Mouse (Mus musculus): ENCODE measurements around the gene Dusp21. TPM values are rescaled to one million over a fixed set of nuclear protein-coding genes. Genes with fewer than 3 reads are reported as not detected.
A peak's percentile ranks its signal among the peaks of the same experiment; 100 is the strongest.

The Dusp21 gene
- polyA plus RNA-seq (2015; fragmentation: Nextera tagmentation; extraction: Ambion mirVana): not detected in 2 replicates

- Histone ChIP-seq H3K27ac (ENCODE audit: low read length) (no peak within 1 kb of the TSS), H3K9me3 (ENCODE audit: low read length) (no peaks in the 10 kb centered on the region), H3K4me1 (ENCODE audit: insufficient read depth, low read length) (no peaks in the 10 kb centered on the region), H3K36me3 (ENCODE audit: insufficient read depth, low read length) (no peaks in the 10 kb centered on the region), H3K27me3 (ENCODE audit: insufficient read depth, low read length) (no peaks in the 10 kb centered on the region), H3K9ac (replicated peaks; ENCODE audit: low read length) (no peak within 1 kb of the TSS), H3K4me2 (replicated peaks; ENCODE audit: low read depth, low read length) (no peak within 1 kb of the TSS), H3K4me3 (ENCODE audit: low read length) (no peak within 1 kb of the TSS)
- 100% methylated on average over 1 of the region's 1 CpGs for WGBS
- no peak for ATAC-seq (ENCODE audit: low FRiP score, low TSS enrichment)
Measured at GRCm38 (mm10) chrX:18145557-18145956, at the start of gene Dusp21. Gene Dusp21, plus strand, starts transcription at chrX:18145857.

GRCm38 (mm10) chrX:18160734-18161442, 15.2 kb downstream of the Dusp21 start:
- Histone ChIP-seq H3K36me3 (ENCODE audit: insufficient read depth, low read length) (no peaks in the 10 kb centered on the region), H3K4me2 (replicated peaks; ENCODE audit: low read depth, low read length) (peak overlapping the region; percentile 68), H3K9ac (replicated peaks; ENCODE audit: low read length) (no peak overlapping the region), H3K4me1 (ENCODE audit: insufficient read depth, low read length) (no peaks in the 10 kb centered on the region), H3K9me3 (ENCODE audit: low read length) (no peaks in the 10 kb centered on the region), H3K4me3 (ENCODE audit: low read length) (no peak overlapping the region; the same call in 1 of the 2 replicates), H3K27me3 (ENCODE audit: insufficient read depth, low read length) (no peaks in the 10 kb centered on the region), H3K27ac (ENCODE audit: low read length) (no peak overlapping the region)
- no peak for ATAC-seq (ENCODE audit: low FRiP score, low TSS enrichment)
- WGBS: 64% methylated on average over 4 of the region's 4 CpGs

- H3K4me1 ChIP-seq (ENCODE audit: insufficient read depth, low read length): no peaks in the 10 kb centered on the region
- H3K9ac ChIP-seq (replicated peaks; ENCODE audit: low read length): peak overlapping the region; percentile 78
- no peaks in the 10 kb centered on the region for H3K36me3 ChIP-seq (ENCODE audit: insufficient read depth, low read length)
- H3K9me3 ChIP-seq (ENCODE audit: low read length): no peaks in the 10 kb centered on the region
- no peaks in the 10 kb centered on the region for H3K27me3 ChIP-seq (ENCODE audit: insufficient read depth, low read length)
- peak; percentile 81 for ATAC-seq (ENCODE audit: low FRiP score, low TSS enrichment)
- peak overlapping the region; percentile 87 for H3K27ac ChIP-seq (ENCODE audit: low read length)
- under 1% methylated on average over 28 of the region's 28 CpGs for WGBS
- H3K4me2 ChIP-seq (replicated peaks; ENCODE audit: low read depth, low read length): peak overlapping the region; percentile 68
- peak overlapping the region; percentile 60 for H3K4me3 ChIP-seq (ENCODE audit: low read length)
Measured at GRCm38 (mm10) chrX:18161796-18162191, 16.1 kb downstream of the Dusp21 start.

DNA sequence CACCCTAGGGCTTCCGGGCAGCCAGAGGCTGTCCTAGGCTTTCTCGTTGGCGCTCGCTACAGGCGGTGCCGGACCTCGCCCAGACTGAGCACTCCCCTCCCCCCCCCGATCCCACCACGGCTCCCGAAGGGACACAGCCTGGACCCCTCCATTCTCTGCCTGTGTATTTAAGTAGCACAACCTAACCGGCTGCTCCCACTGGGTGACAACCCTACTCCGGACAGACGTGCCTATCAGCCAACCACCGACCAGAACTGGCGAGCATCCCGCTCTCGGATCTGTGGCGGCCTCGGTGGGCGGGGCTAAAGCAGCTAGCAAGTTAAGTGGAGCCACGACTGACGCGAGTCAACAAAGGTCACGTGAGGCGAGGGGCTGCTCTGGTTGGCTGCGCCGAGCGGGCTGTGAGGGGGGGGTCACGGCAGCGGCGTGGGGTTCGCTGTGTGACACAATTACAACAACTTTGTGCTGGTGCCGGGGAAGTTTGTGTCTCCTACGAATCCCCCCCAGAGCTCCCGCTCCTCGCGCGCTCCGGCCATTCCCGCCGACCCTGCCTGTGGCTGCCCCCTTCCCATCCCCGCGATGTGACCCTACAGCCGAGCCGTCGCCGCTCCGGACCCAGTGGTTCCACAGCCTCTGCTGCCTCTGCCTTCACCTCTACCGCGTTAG, 16.7 kb downstream of the Dusp21 start, which contains the start of gene Kdm6a:
Kdm6a (plus strand) TSS at position 384 of the 666 bp plus-strand sequence.
- H3K4me2 ChIP-seq (replicated peaks; ENCODE audit: low read depth, low read length): peak within 1 kb of the TSS; percentile 68
- H3K27me3 ChIP-seq (ENCODE audit: insufficient read depth, low read length): no peaks in the 10 kb centered on the region
- H3K4me3 ChIP-seq (ENCODE audit: low read length): peak within 1 kb of the TSS; percentile 84
- H3K4me1 ChIP-seq (ENCODE audit: insufficient read depth, low read length): no peaks in the 10 kb centered on the region
- H3K9me3 ChIP-seq (ENCODE audit: low read length): no peaks in the 10 kb centered on the region
- under 1% methylated on average over 46 of the region's 50 CpGs for WGBS
- peak; percentile 100 for ATAC-seq (ENCODE audit: low FRiP score, low TSS enrichment)
- H3K9ac ChIP-seq (replicated peaks; ENCODE audit: low read length): peak within 1 kb of the TSS; percentile 96
- no peaks in the 10 kb centered on the region for H3K36me3 ChIP-seq (ENCODE audit: insufficient read depth, low read length)
- H3K27ac ChIP-seq (ENCODE audit: low read length): peak within 1 kb of the TSS; percentile 98

DNA sequence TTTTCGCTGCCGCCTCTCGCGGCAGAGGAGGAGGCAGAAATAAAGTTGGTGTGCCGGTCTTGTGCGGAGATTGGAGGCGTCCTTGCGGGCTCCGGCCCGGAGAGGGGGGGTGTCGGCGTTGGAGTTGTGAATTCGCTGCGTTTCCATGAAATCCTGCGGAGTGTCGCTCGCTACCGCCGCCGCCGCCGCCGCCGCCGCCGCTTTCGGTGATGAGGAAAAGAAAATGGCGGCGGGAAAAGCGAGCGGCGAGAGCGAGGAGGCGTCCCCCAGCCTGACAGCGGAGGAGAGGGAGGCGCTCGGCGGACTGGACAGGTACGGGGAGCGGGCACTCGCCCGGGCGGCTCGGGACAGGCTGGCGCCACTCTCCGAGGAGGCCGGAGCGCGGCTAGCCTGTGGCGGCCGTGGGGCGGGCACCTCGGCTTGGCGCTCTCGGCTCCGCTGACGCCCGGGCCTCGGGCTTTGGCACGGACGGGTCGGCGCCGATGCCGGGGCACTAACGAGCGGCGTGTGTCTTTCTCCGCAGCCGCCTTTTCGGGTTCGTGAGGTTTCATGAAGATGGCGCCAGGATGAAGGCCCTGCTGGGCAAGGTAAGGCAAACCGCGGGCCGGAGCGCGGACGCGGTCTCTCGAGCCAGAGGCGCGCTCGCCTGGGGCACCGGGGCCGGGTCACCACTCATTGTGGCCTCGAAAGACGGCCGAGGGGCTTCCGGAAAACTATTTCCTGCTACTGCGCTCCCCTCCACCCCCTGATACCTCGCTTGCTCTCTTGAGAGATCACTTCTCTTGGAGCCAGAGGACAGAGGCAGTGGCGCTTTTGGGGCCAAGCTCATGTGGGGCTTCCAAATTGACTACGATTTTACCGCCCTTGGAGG, 17.4 kb downstream of the Dusp21 start:
- H3K9me3 ChIP-seq (ENCODE audit: low read length): no peaks in the 10 kb centered on the region
- peak overlapping the region; percentile 84 for H3K4me3 ChIP-seq (ENCODE audit: low read length)
- peak overlapping the region; percentile 98 for H3K27ac ChIP-seq (ENCODE audit: low read length)
- no peaks in the 10 kb centered on the region for H3K4me1 ChIP-seq (ENCODE audit: insufficient read depth, low read length)
- H3K36me3 ChIP-seq (ENCODE audit: insufficient read depth, low read length): no peaks in the 10 kb centered on the region
- under 1% methylated on average over 80 of the region's 95 CpGs for WGBS
- peak overlapping the region; percentile 96 for H3K9ac ChIP-seq (replicated peaks; ENCODE audit: low read length)
- no peaks in the 10 kb centered on the region for H3K27me3 ChIP-seq (ENCODE audit: insufficient read depth, low read length)
- ATAC-seq (ENCODE audit: low FRiP score, low TSS enrichment): peak; percentile 46; the same call in 1 of the 2 replicates
- peak overlapping the region; percentile 56 for H3K4me2 ChIP-seq (replicated peaks; ENCODE audit: low read depth, low read length)

DNA sequence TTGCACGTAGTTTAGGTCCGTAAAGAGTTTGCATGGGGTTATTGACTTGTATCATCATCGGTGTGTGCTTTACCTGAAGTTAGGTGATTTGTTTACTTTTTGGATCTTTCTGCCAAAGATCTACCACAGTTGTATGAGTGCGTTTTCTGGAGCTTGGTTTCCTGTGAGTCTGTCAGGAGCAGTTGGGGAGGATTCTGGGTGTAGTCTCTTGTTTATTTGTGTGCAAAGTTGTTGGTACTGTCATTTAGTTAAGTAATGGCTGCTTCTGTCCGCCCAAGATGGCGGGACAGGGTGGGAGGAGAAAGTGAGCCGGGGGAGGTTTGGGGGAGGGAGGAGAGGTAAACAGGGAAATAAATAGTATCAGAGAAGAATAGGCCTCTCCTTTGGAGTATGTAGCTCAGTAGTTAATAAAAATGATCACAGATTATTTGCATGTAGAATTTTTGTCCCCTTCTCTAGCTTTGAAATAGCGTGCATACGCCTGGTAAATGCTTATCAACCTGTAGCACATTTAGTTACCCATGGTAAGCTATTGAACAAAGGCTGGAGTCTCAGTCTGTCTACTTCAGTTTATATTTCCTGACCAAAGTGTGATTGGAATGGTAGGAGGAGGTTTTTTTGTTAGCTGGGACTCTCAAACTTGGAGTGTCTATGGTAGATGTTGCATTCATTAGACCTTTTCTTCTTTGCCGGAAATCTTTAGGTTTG, 18.4 kb downstream of the Dusp21 start:
- Histone ChIP-seq H3K4me1 (ENCODE audit: insufficient read depth, low read length) (no peaks in the 10 kb centered on the region), H3K27ac (ENCODE audit: low read length) (peak overlapping the region; percentile 98), H3K9me3 (ENCODE audit: low read length) (no peaks in the 10 kb centered on the region), H3K36me3 (ENCODE audit: insufficient read depth, low read length) (no peaks in the 10 kb centered on the region), H3K27me3 (ENCODE audit: insufficient read depth, low read length) (no peaks in the 10 kb centered on the region), H3K4me3 (ENCODE audit: low read length) (peak overlapping the region; percentile 84), H3K9ac (replicated peaks; ENCODE audit: low read length) (peak overlapping the region; percentile 96), H3K4me2 (replicated peaks; ENCODE audit: low read depth, low read length) (peak overlapping the region; percentile 56)
- WGBS: 1% methylated on average over 10 of the region's 10 CpGs
- ATAC-seq (ENCODE audit: low FRiP score, low TSS enrichment): no peak

- no peak overlapping the region for H3K27ac ChIP-seq (ENCODE audit: low read length)
- no peaks in the 10 kb centered on the region for H3K9me3 ChIP-seq (ENCODE audit: low read length)
- H3K4me2 ChIP-seq (replicated peaks; ENCODE audit: low read depth, low read length): no peak overlapping the region
- H3K4me3 ChIP-seq (ENCODE audit: low read length): no peak overlapping the region
- H3K27me3 ChIP-seq (ENCODE audit: insufficient read depth, low read length): no peaks in the 10 kb centered on the region
- no peaks in the 10 kb centered on the region for H3K36me3 ChIP-seq (ENCODE audit: insufficient read depth, low read length)
- WGBS: 80% methylated on average over 2 of the region's 2 CpGs
- no peak for ATAC-seq (ENCODE audit: low FRiP score, low TSS enrichment)
- no peaks in the 10 kb centered on the region for H3K4me1 ChIP-seq (ENCODE audit: insufficient read depth, low read length)
- H3K9ac ChIP-seq (replicated peaks; ENCODE audit: low read length): no peak overlapping the region
Measured at GRCm38 (mm10) chrX:18165121-18165520, 19.5 kb downstream of the Dusp21 start.

DNA sequence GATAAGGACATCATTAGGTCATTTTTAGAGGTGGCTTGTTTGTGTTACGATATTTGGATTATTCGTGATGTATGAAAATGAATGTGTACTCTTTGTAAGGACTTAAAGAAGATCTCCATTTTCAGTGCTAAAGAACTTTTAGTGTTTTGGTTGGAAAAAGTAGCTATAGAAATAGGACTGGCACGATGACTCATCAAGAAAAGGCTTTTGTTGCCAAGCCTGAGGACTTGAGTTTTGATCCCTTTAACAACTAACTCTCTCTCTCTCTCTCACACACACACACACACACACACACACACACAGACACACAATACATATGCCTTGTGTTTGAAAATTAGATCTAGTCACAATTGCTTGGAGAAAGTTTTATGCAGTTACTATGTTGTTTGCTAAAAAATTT, 21.3 kb downstream of the Dusp21 start:
- H3K4me2 ChIP-seq (replicated peaks; ENCODE audit: low read depth, low read length): no peak overlapping the region
- no peak for ATAC-seq (ENCODE audit: low FRiP score, low TSS enrichment)
- no peaks in the 10 kb centered on the region for H3K27me3 ChIP-seq (ENCODE audit: insufficient read depth, low read length)
- H3K9ac ChIP-seq (replicated peaks; ENCODE audit: low read length): no peak overlapping the region
- H3K27ac ChIP-seq (ENCODE audit: low read length): no peak overlapping the region
- H3K4me1 ChIP-seq (ENCODE audit: insufficient read depth, low read length): no peaks in the 10 kb centered on the region
- 87% methylated on average over 3 of the region's 3 CpGs for WGBS
- H3K36me3 ChIP-seq (ENCODE audit: insufficient read depth, low read length): no peaks in the 10 kb centered on the region
- no peaks in the 10 kb centered on the region for H3K9me3 ChIP-seq (ENCODE audit: low read length)
- H3K4me3 ChIP-seq (ENCODE audit: low read length): no peak overlapping the region

DNA sequence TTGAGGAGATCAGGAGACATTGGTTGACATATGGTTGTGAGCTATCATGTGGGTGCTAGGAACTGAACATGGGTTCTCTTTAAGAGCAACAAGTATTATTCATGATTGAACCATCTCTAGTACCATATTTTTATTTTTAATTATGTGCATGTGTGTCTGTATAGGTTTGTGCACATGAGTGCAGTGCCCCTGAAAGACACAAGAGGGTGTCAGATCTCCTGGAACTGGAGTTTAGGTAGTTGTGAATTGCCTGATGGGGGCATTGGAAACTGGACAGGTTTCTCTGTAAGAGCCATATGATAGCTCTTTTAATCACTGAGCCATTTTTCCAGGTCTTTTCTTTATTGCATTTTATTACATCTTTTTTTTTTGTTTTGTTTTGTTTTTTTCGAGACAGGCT, 23.3 kb downstream of the Dusp21 start:
- Histone ChIP-seq H3K4me1 (ENCODE audit: insufficient read depth, low read length) (no peaks in the 10 kb centered on the region), H3K27me3 (ENCODE audit: insufficient read depth, low read length) (no peaks in the 10 kb centered on the region), H3K4me2 (replicated peaks; ENCODE audit: low read depth, low read length) (no peak overlapping the region), H3K36me3 (ENCODE audit: insufficient read depth, low read length) (no peaks in the 10 kb centered on the region), H3K9ac (replicated peaks; ENCODE audit: low read length) (no peak overlapping the region), H3K4me3 (ENCODE audit: low read length) (no peak overlapping the region), H3K27ac (ENCODE audit: low read length) (no peak overlapping the region), H3K9me3 (ENCODE audit: low read length) (no peaks in the 10 kb centered on the region)
- 90% methylated on average over 1 of the region's 1 CpGs for WGBS
- ATAC-seq (ENCODE audit: low FRiP score, low TSS enrichment): no peak
